Mouse (Mus musculus): ENCODE results near the gene Zdhhc20.

GRCm38 (mm10) chr14:57919148-57919875, 29.2 kb upstream of the Zdhhc20 start:
- no peak for TF ChIP-seq CTCF (IDR thresholded peaks at IDR 0.05; ENCODE audit: borderline replicate concordance, extremely low read depth, insufficient read depth, insufficient read length)
- no peak for TF ChIP-seq POLR2A (IDR thresholded peaks at IDR 0.05; ENCODE audit: borderline replicate concordance, extremely low read depth, insufficient read depth, insufficient read length, poor library complexity, severe bottlenecking)
